Mouse (Mus musculus) c-Kit-positive CD71-negative TER-119-negative erythroid progenitor cells, embryonic 14.5 days (primary cell): ENCODE data around the gene Usp17lb.
"Not testable (repeated sequence)": the region's sequence is repeated elsewhere in the genome, so short reads cannot be mapped to it uniquely, and the experiment has no call there.

Experiments used
- DNase-seq: peaks from one replicate; pipeline ENCODE4 v3.0.0-alpha.2; 2013; ENCODE audit warnings: low read depth

The Usp17lb gene

GRCm38 (mm10) chr7:104842503-104842902 is at the start of gene Usp17lb:
Gene Usp17lb, minus strand, starts transcription at chr7:104842603.
- DNase-seq, result no peak

DNA sequence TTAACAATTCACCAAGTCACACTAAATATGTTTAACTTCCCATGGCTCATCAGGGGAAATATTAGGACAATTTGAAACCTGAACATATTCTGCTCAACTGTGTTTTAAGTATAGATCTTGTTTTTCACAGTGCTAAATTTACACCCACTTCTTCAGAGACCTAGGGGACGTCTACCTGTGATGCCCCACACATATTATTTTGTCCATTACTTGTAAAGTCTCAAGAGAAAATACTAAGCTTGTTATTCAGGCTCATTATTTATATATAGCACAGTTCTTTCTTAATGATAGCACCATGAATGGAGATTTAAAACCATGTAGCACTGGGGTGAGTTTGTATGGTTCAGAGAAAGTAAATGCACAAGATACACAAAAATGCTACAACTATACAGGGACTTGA is 35.3 kb upstream of the Usp17lb start, which contains the start of gene Olfr665:
TSS of gene Olfr665 (plus strand) at position 301 of the 400 bp plus-strand sequence.
- DNase-seq, result no peak

DNA sequence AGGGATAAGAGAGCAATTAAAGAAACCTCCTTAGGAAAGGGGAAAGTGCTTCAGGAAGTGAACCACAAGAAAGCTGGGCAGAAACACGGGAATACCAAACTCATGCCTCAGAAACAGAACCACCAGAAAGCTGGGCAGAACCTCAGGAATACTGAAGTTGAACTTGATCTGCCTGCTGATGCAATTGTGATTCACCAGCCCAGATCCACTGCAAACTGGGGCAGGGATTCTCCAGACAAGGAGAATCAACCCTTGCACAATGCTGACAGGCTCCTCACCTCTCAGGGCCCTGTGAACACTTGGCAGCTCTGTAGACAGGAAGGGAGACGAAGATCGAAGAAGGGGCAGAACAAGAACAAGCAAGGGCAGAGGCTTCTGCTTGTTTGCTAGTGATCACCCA is 19.0 kb upstream of the Usp17lb start:
- DNase-seq, result no peak

DNA sequence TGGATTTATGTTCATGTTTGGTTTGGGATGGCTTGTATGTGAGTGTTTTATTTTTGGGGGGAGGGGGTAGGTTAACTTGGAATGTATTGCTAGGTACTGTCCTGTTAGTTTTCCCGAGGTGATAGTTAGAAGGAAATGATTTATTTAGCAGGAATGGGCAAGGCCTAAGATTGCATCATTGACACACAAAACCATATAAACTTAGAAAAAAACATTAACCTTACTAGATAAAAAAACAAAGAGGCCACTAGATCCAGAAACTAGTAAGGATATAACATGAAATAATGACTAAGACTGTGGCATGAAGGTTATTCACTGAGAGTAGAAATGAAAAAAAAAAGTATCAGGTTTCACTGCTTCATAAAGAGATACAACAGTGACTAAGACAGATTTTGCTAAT is 15.3 kb upstream of the Usp17lb start:
- DNase-seq, result no peak

DNA sequence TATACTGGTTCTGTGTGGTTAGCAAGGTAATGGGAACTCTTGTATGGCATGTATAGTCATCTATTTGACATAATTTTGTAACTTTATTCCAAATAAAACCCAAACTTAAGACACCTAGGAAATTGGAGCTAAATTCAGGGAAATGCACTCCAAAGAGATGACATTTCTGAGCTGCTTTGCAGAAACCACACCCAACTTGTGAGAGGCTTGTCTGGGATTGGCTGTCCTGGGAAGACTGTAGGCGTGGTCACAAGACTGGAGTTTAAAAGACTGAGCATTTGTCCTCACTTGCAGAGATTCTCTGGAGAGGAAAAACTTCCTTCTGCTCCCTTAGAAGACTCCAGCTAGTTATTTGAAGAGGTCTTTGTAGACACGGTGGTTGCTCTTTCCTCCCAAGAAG is 14.3 kb upstream of the Usp17lb start, which contains the start of gene Usp17la:
TSS of gene Usp17la (plus strand) at position 301 of the 400 bp plus-strand sequence.
- DNase-seq, result not testable (repeated sequence)

- DNase-seq, result no peak
These were observed 12.9 kb upstream of the Usp17lb start for GRCm38 (mm10) chr7:104855248-104855750.

GRCm38 (mm10) chr7:104851546-104851945 is 9.1 kb upstream of the Usp17lb start:
- DNase-seq, result not testable (repeated sequence)

- DNase-seq, result no peak
These were observed 1.4 kb upstream of the Usp17lb start for GRCm38 (mm10) chr7:104843731-104844287.

- not testable (repeated sequence) for DNase-seq
These were observed 32.1 kb downstream of the Usp17lb start for GRCm38 (mm10) chr7:104810335-104810734.

GRCm38 (mm10) chr7:104790796-104791195 is 51.6 kb downstream of the Usp17lb start:
- no peak for DNase-seq
